Comparison of ENCODE assay signal across 28 mouse cellular contexts in genomic region chr7:113988156-113988555, GRCm38 (mm10).
"Had no signal": no experiment of that assay in that cellular context is flagged by ENCODE, and none has a peak within 500 bp of the region (broad histone marks: within the 10 kb centered on the region; RNA-seq: fewer than 3 reads in every experiment).

No protein-coding gene starts in this region.

- H3K27ac ChIP-seq: embryonic facial prominence, embryonic 10.5 days; embryonic facial prominence, embryonic 12.5 days; embryonic facial prominence, embryonic 13.5 days; embryonic facial prominence, embryonic 15.5 days; forebrain, embryonic 10.5 days; forebrain, embryonic 12.5 days; forebrain, embryonic 13.5 days; forebrain, embryonic 15.5 days; gastrocnemius, adult 2 months; heart, adult 2 months had no signal

- DNase-seq: cerebellum, adult 2 months; cerebellum, adult 8-10 months; cerebellum, adult 9-10 months; cerebellum, adult 9-11 months; cerebellum, postnatal 10 days; cerebellum, postnatal 14 days; cerebellum, postnatal 25 days; cerebellum, postnatal 36 days; embryo, embryonic 11 days; forebrain, postnatal 0 days; gastrocnemius, adult 2 months; gastrocnemius, postnatal 10 days; gastrocnemius, postnatal 14 days; gastrocnemius, postnatal 25 days; gastrocnemius, postnatal 36 days; heart, adult 18-20 months; heart, adult 2 months had no signal

- H3K4me1 ChIP-seq: embryonic facial prominence, embryonic 12.5 days; embryonic facial prominence, embryonic 13.5 days; embryonic facial prominence, embryonic 15.5 days; forebrain, embryonic 12.5 days; forebrain, embryonic 13.5 days had no signal

- H3K4me2 ChIP-seq: embryonic facial prominence, embryonic 12.5 days; embryonic facial prominence, embryonic 13.5 days; embryonic facial prominence, embryonic 15.5 days; forebrain, embryonic 12.5 days; forebrain, embryonic 13.5 days; forebrain, embryonic 15.5 days had no signal

- H3K27me3 ChIP-seq: embryonic facial prominence, embryonic 12.5 days; embryonic facial prominence, embryonic 13.5 days; embryonic facial prominence, embryonic 15.5 days; forebrain, embryonic 12.5 days; forebrain, embryonic 13.5 days; forebrain, embryonic 15.5 days had no signal

- H3K9me3 ChIP-seq: embryonic facial prominence, embryonic 10.5 days; embryonic facial prominence, embryonic 12.5 days; embryonic facial prominence, embryonic 13.5 days; embryonic facial prominence, embryonic 15.5 days; forebrain, embryonic 15.5 days had no signal

- H3K9ac ChIP-seq: embryonic facial prominence, embryonic 12.5 days; embryonic facial prominence, embryonic 13.5 days; embryonic facial prominence, embryonic 15.5 days; forebrain, embryonic 12.5 days; forebrain, embryonic 13.5 days; forebrain, embryonic 15.5 days; forebrain, postnatal 0 days had no signal

- H3K36me3 ChIP-seq: embryonic facial prominence, embryonic 10.5 days; embryonic facial prominence, embryonic 12.5 days; embryonic facial prominence, embryonic 13.5 days; embryonic facial prominence, embryonic 15.5 days; forebrain, embryonic 10.5 days; forebrain, embryonic 12.5 days; forebrain, embryonic 15.5 days had no signal

- ATAC-seq: forebrain, embryonic 13.5 days; forebrain, embryonic 14.5 days; forebrain, embryonic 15.5 days; forebrain, embryonic 16.5 days; forebrain, postnatal 0 days had no signal

- H3K4me3 ChIP-seq: embryonic facial prominence, embryonic 10.5 days; embryonic facial prominence, embryonic 12.5 days; embryonic facial prominence, embryonic 13.5 days; embryonic facial prominence, embryonic 15.5 days; erythroblast, embryonic 14.5 days; forebrain, embryonic 10.5 days; forebrain, embryonic 12.5 days; forebrain, embryonic 13.5 days; forebrain, embryonic 15.5 days; gastrocnemius, adult 2 months; heart, adult 2 months had no signal
